ENCODE assay signal across 8 mouse cellular contexts in the genomic region with DNA sequence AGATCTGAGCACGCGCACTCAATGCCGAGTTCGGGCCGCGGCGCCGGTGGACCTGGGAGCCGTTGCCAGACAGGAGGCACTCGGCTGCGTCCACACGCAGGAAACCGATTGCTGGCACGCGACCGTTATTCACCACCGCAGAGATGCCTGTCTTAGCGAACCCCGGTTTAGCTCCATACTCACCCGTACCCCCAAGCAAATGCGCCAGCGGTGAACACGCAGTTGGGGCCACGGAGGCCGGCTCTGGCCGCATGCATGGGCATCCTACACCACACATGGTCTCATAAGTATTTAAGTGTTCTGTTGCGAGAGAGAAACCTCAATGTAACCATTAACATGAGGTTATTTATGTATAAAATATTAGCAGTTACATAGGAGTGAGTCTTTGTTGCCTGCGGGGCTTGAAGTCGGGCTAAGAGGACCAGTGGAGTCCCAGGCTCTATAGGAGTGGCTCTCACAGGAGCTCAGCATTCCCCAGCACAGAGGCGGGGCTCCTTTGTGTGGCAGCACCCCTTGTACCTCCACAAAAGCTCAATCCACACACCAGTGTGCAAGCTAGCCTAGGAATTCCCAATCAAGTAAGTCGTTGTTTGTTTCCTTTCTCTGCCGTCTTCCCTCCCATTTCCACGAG. TPM values are rescaled to one million over a fixed set of nuclear protein-coding genes. Genes with fewer than 3 reads are reported as not detected.
DNase-seq lines count a peak whose midpoint lies in the region; ATAC-seq and TF ChIP-seq lines count a peak whose summit lies in the region.

No protein-coding gene starts in this region.

- peaks cover 12% of the 10 kb centered on the region for H3K4me1 ChIP-seq in heart, embryonic 16.5 days (ENCODE audit: control insufficient read depth, insufficient read depth, low read length)
- peaks cover 38% of the 10 kb centered on the region for H3K4me1 ChIP-seq in limb, embryonic 14.5 days (ENCODE audit: control insufficient read depth, insufficient read depth, low read length)
- peaks cover 6% of the 10 kb centered on the region; the same call in 1 of the 2 replicates for H3K4me1 ChIP-seq in stomach, embryonic 14.5 days (ENCODE audit: control insufficient read depth, insufficient read depth, low read length)

- H3K9ac ChIP-seq in heart, embryonic 16.5 days (ENCODE audit: low read length): peak overlapping the region; percentile 68
- H3K9ac ChIP-seq in limb, embryonic 14.5 days (ENCODE audit: low read depth, low read length, severe bottlenecking): peak overlapping the region; percentile 45
- H3K9ac ChIP-seq in stomach, embryonic 14.5 days (replicated peaks; ENCODE audit: low read depth, low read length): no peak overlapping the region; the same call in 1 of the 2 replicates

- 4% methylated on average over 33 of the region's 33 CpGs for WGBS in heart, embryonic 16.5 days
- WGBS in limb, embryonic 14.5 days: 1% methylated on average over 32 of the region's 33 CpGs
- WGBS in stomach, embryonic 14.5 days: 1% methylated on average over 33 of the region's 33 CpGs

- peak overlapping the region; percentile 52 for H3K4me3 ChIP-seq in heart, embryonic 16.5 days (ENCODE audit: low read length)
- H3K4me3 ChIP-seq in limb, embryonic 14.5 days (replicated peaks; ENCODE audit: low read length): peak overlapping the region; percentile 38
- H3K4me3 ChIP-seq in stomach, embryonic 14.5 days (ENCODE audit: low read depth, low read length): peak overlapping the region; percentile 27

- no peaks in the 10 kb centered on the region for H3K9me3 ChIP-seq in heart, embryonic 16.5 days (replicated peaks; ENCODE audit: control insufficient read depth, low read length)
- no peaks in the 10 kb centered on the region for H3K9me3 ChIP-seq in limb, embryonic 14.5 days (ENCODE audit: control insufficient read depth, low read length)
- no peaks in the 10 kb centered on the region for H3K9me3 ChIP-seq in stomach, embryonic 14.5 days (ENCODE audit: control insufficient read depth, low read depth, low read length)

- DNase-seq in cerebellum, postnatal 25 days: peak; percentile 19 to 35
- DNase-seq in cerebellum, adult 11 months: no peak
- DNase-seq in T-cell, adult 2 months (ENCODE audit: low spot score): peak; percentile 20
- no peak for DNase-seq in limb, embryonic 14.5 days (ENCODE audit: low spot score)
- DNase-seq in frontal cortex, postnatal 36 days (ENCODE audit: low spot score in 2 of 2): no peak
- no peak for DNase-seq in ovary, postnatal 36 days (ENCODE audit: low spot score)

- no peak for TF ChIP-seq POLR2A in limb, embryonic 14.5 days (IDR thresholded peaks at IDR 0.05; ENCODE audit: borderline replicate concordance, extremely low read depth, insufficient read depth, insufficient read length)

- no peak overlapping the region for H3K27ac ChIP-seq in heart, embryonic 16.5 days (ENCODE audit: low read length)
- no peak overlapping the region for H3K27ac ChIP-seq in limb, embryonic 14.5 days (replicated peaks; ENCODE audit: low read depth, low read length)
- no peak overlapping the region for H3K27ac ChIP-seq in stomach, embryonic 14.5 days (ENCODE audit: low read length)

- peak overlapping the region; percentile 81 for H3K4me2 ChIP-seq in heart, embryonic 16.5 days (ENCODE audit: low read depth, low read length)
- peak overlapping the region; percentile 72 for H3K4me2 ChIP-seq in limb, embryonic 14.5 days (replicated peaks; ENCODE audit: low read depth, low read length, severe bottlenecking)
- peak overlapping the region; percentile 53 for H3K4me2 ChIP-seq in stomach, embryonic 14.5 days (replicated peaks; ENCODE audit: low read depth, low read length)

- ATAC-seq in heart, embryonic 16.5 days (replicated peaks; ENCODE audit: extremely low read depth, insufficient read depth, low FRiP score): no peak
- no peak for ATAC-seq in limb, embryonic 14.5 days (ENCODE audit: low FRiP score, low read depth)
- ATAC-seq in stomach, embryonic 14.5 days (ENCODE audit: insufficient number of reproducible peaks, insufficient read depth, low FRiP score, low read depth): 0 out of 2 replicates have a peak, but pooled peaks have one; percentile 29

- H3K27me3 ChIP-seq in heart, embryonic 16.5 days (ENCODE audit: control insufficient read depth, insufficient read depth, low read length): peaks cover 33% of the 10 kb centered on the region
- peaks cover 69% of the 10 kb centered on the region for H3K27me3 ChIP-seq in limb, embryonic 14.5 days (ENCODE audit: control insufficient read depth, insufficient read depth, low read length)
- H3K27me3 ChIP-seq in stomach, embryonic 14.5 days (ENCODE audit: control insufficient read depth, insufficient read depth, low read length): peaks cover 49% of the 10 kb centered on the region

- H3K36me3 ChIP-seq in heart, embryonic 16.5 days (ENCODE audit: control insufficient read depth, insufficient read depth): no peaks in the 10 kb centered on the region
- no peaks in the 10 kb centered on the region for H3K36me3 ChIP-seq in limb, embryonic 14.5 days (ENCODE audit: control insufficient read depth, insufficient read depth, low read length)
- H3K36me3 ChIP-seq in stomach, embryonic 14.5 days (ENCODE audit: control insufficient read depth, insufficient read depth, low read length): no peaks in the 10 kb centered on the region

RNA-seq across cellular contexts. Expression of gene Hand1, which starts 4.6 kb away (rescaled TPM):
- 7.9 and 9.7 TPM in 2 replicates for polyA plus RNA-seq in heart, embryonic 16.5 days (2015; fragmentation: Nextera tagmentation; extraction: Ambion mirVana)
- 2.2 and 2.6 TPM in 2 replicates for polyA plus RNA-seq in limb, embryonic 14.5 days (2012; rRNA removed)
- 1.6 and 1.7 TPM in 2 replicates for polyA plus RNA-seq in limb, embryonic 14.5 days (2014; fragmentation: Nextera tagmentation; extraction: Ambion mirVana)
- 0.67 and 1.3 TPM in 2 replicates for polyA plus RNA-seq in stomach, embryonic 14.5 days (2014; fragmentation: Nextera tagmentation; extraction: Ambion mirVana)

RNA-seq across cellular contexts. Expression of gene Sap30l, which starts 26.6 kb away (rescaled TPM):
- polyA plus RNA-seq in heart, embryonic 16.5 days (2015; fragmentation: Nextera tagmentation; extraction: Ambion mirVana): 5.7 and 7.6 TPM in 2 replicates
- polyA plus RNA-seq in limb, embryonic 14.5 days (2012; rRNA removed): 27.3 and 31.4 TPM in 2 replicates
- 20.7 and 21.7 TPM in 2 replicates for polyA plus RNA-seq in limb, embryonic 14.5 days (2014; fragmentation: Nextera tagmentation; extraction: Ambion mirVana)
- 8.4 and 10.3 TPM in 2 replicates for polyA plus RNA-seq in stomach, embryonic 14.5 days (2014; fragmentation: Nextera tagmentation; extraction: Ambion mirVana)

Comparison
In these comparisons a context has a peak if more than half of its experiments do, and no peak if none do; other contexts are left out.
1. DNase-seq: peak in cerebellum, postnatal 25 days (2 of 2) and T-cell, adult 2 months (single experiment); none in cerebellum, adult 11 months (single experiment), limb, embryonic 14.5 days (single experiment), frontal cortex, postnatal 36 days (0 of 2) and ovary, postnatal 36 days (single experiment).
2. Peak in every context shown above with its lines, with median percentiles within 50 percentile points of each other: H3K4me2 ChIP-seq and H3K4me3 ChIP-seq.